In genomic region chr8:111595712-111596484, GRCm38 (mm10) we compare ENCODE assay signal across 8 mouse cellular contexts. TPM values are rescaled to one million over a fixed set of nuclear protein-coding genes. Genes with fewer than 3 reads are reported as not detected.
DNase-seq lines count a peak whose midpoint lies in the region; ATAC-seq and TF ChIP-seq lines count a peak whose summit lies in the region.

No protein-coding gene starts in this region.

- H3K4me2 ChIP-seq in heart, embryonic 15.5 days = peak overlapping the region; percentile 58
- H3K4me2 ChIP-seq in midbrain, embryonic 15.5 days = no peak overlapping the region

- H3K9ac ChIP-seq in heart, embryonic 15.5 days = peak overlapping the region; percentile 24; the same call in 1 of the 2 replicates
- no peak overlapping the region for H3K9ac ChIP-seq in midbrain, embryonic 15.5 days

- no peak; the same call in 1 of the 2 replicates for TF ChIP-seq POLR2A in bone marrow, adult 2 months (IDR thresholded peaks at IDR 0.05; ENCODE audit: borderline replicate concordance, control insufficient read depth, low read depth, low read length)

- under 1% methylated on average over 15 of the region's 15 CpGs for WGBS in bone marrow, adult 2 months
- WGBS in heart, embryonic 15.5 days = 25% methylated on average over 15 of the region's 15 CpGs
- WGBS in midbrain, embryonic 15.5 days = 83% methylated on average over 15 of the region's 15 CpGs

- DNase-seq in left cerebral cortex, adult 2 months (ENCODE audit: extremely low spot score in 1 of 2, low spot score in 2 of 2) = no peak
- no peak for DNase-seq in left cerebral cortex, adult 11 months (ENCODE audit: low spot score)
- peak; percentile 54 to 62 for DNase-seq in kidney, postnatal 36 days
- peak; percentile 28 for DNase-seq in mesoderm, embryonic 11.5 days (ENCODE audit: low read depth, low spot score)
- peak; percentile 90 for DNase-seq in thymus, postnatal 25 days

- H3K27ac ChIP-seq in left cerebral cortex, adult 2 months = peak overlapping the region; percentile 53; the same call in 1 of the 2 replicates
- H3K27ac ChIP-seq in bone marrow, adult 2 months (ENCODE audit: control insufficient read depth, insufficient read depth, low read depth, low read length, poor library complexity) = peak overlapping the region; percentile 73
- peak overlapping the region; percentile 85 for H3K27ac ChIP-seq in heart, embryonic 15.5 days
- H3K27ac ChIP-seq in midbrain, embryonic 15.5 days = no peak overlapping the region

- H3K27me3 ChIP-seq in heart, embryonic 15.5 days = no peaks in the 10 kb centered on the region
- H3K27me3 ChIP-seq in midbrain, embryonic 15.5 days (replicated peaks) = no peaks in the 10 kb centered on the region

- peaks cover 13% of the 10 kb centered on the region for H3K4me1 ChIP-seq in bone marrow, adult 2 months (ENCODE audit: control insufficient read depth, insufficient read depth, low read length)
- peaks cover 71% of the 10 kb centered on the region for H3K4me1 ChIP-seq in heart, embryonic 15.5 days (replicated peaks)
- H3K4me1 ChIP-seq in midbrain, embryonic 15.5 days = peaks cover 52% of the 10 kb centered on the region

- no peak overlapping the region for H3K4me3 ChIP-seq in left cerebral cortex, adult 2 months
- peak overlapping the region; percentile 48 for H3K4me3 ChIP-seq in bone marrow, adult 2 months (replicated peaks; ENCODE audit: control insufficient read depth, low read depth, low read length)
- H3K4me3 ChIP-seq in heart, embryonic 15.5 days = peak overlapping the region; percentile 26
- H3K4me3 ChIP-seq in midbrain, embryonic 15.5 days = no peak overlapping the region

- no peaks in the 10 kb centered on the region for H3K36me3 ChIP-seq in heart, embryonic 15.5 days
- H3K36me3 ChIP-seq in midbrain, embryonic 15.5 days (replicated peaks) = no peaks in the 10 kb centered on the region

- H3K9me3 ChIP-seq in heart, embryonic 15.5 days (replicated peaks) = no peaks in the 10 kb centered on the region
- no peaks in the 10 kb centered on the region for H3K9me3 ChIP-seq in midbrain, embryonic 15.5 days

- peak; percentile 81 for ATAC-seq in heart, embryonic 15.5 days (replicated peaks; ENCODE audit: insufficient number of reproducible peaks, insufficient read depth, low FRiP score, low read depth)
- ATAC-seq in midbrain, embryonic 15.5 days (replicated peaks) = no peak

- intact Hi-C loops in left cerebral cortex, adult 2 months (cut with DNase I) = no loop called here

- no peak for TF ChIP-seq CTCF in left cerebral cortex, adult 2 months (IDR thresholded peaks at IDR 0.05)
- TF ChIP-seq CTCF in bone marrow, adult 2 months (IDR thresholded peaks at IDR 0.05; ENCODE audit: control insufficient read depth, insufficient read depth, low read length) = no peak

RNA-seq across cellular contexts. Expression of gene Ldhd, which starts 34.3 kb away (rescaled TPM):
- total RNA-seq in left cerebral cortex, adult 2 months (2021) = 10 to 100 TPM; 10.1 to 10.8 TPM
- polyA plus RNA-seq in bone marrow, adult 2 months (2011; ENCODE audit: insufficient read depth, insufficient read length, low replicate concordance, missing spikeins) = 0.38 and 1.5 TPM in 2 replicates
- 0.79 and 1.0 TPM in 2 replicates for polyA plus RNA-seq in heart, embryonic 15.5 days (2015; fragmentation: Nextera tagmentation; extraction: Ambion mirVana)
- polyA plus RNA-seq in midbrain, embryonic 15.5 days (2015; fragmentation: Nextera tagmentation; extraction: Ambion mirVana) = 0.71 and 0.82 TPM in 2 replicates

RNA-seq across cellular contexts. Expression of gene Zfp1, which starts 47.3 kb away (rescaled TPM):
- 10 to 100 TPM; 22.0 to 23.5 TPM for total RNA-seq in left cerebral cortex, adult 2 months (2021)
- 6.0 and 9.7 TPM in 2 replicates for polyA plus RNA-seq in bone marrow, adult 2 months (2011; ENCODE audit: insufficient read depth, insufficient read length, low replicate concordance, missing spikeins)
- polyA plus RNA-seq in heart, embryonic 15.5 days (2015; fragmentation: Nextera tagmentation; extraction: Ambion mirVana) = 11.7 and 15.0 TPM in 2 replicates
- 29.1 and 30.0 TPM in 2 replicates for polyA plus RNA-seq in midbrain, embryonic 15.5 days (2015; fragmentation: Nextera tagmentation; extraction: Ambion mirVana)

Comparison
In these comparisons a context has a peak if more than half of its experiments do, and no peak if none do; other contexts are left out.
1. DNase-seq: peak in kidney, postnatal 36 days (2 of 2), mesoderm, embryonic 11.5 days (single experiment) and thymus, postnatal 25 days (single experiment); none in left cerebral cortex, adult 2 months (0 of 2) and left cerebral cortex, adult 11 months (single experiment).
2. H3K4me3 ChIP-seq: peak in bone marrow, adult 2 months (single experiment) and heart, embryonic 15.5 days (single experiment); none in left cerebral cortex, adult 2 months (single experiment) and midbrain, embryonic 15.5 days (single experiment).